Mouse (Mus musculus): Measurements from ENCODE around the gene Zmiz1.

Gene Zmiz1

GRCm38 (mm10) chr14:25559907-25560306, 100.9 kb downstream of the Zmiz1 start:
- no peak for DNase-seq (ENCODE audit: low spot score)

- no peak for DNase-seq (ENCODE audit: low spot score)
Measured at GRCm38 (mm10) chr14:25560841-25561240, 101.9 kb downstream of the Zmiz1 start.

- DNase-seq (ENCODE audit: low spot score), result no peak
Measured at GRCm38 (mm10) chr14:25561716-25562115, 102.7 kb downstream of the Zmiz1 start.

GRCm38 (mm10) chr14:25562447-25562846, 103.5 kb downstream of the Zmiz1 start:
- no peak for DNase-seq (ENCODE audit: low spot score)

- no peak for DNase-seq (ENCODE audit: low spot score)
Measured at GRCm38 (mm10) chr14:25562909-25563308, 103.9 kb downstream of the Zmiz1 start.

GRCm38 (mm10) chr14:25564577-25564976, 105.6 kb downstream of the Zmiz1 start:
- no peak for DNase-seq (ENCODE audit: low spot score)

- peak; percentile 91 for DNase-seq (ENCODE audit: low spot score)
Measured at GRCm38 (mm10) chr14:25565344-25566088, 106.5 kb downstream of the Zmiz1 start.

GRCm38 (mm10) chr14:25567245-25567644, 108.3 kb downstream of the Zmiz1 start:
- peak; percentile 77 for DNase-seq (ENCODE audit: low spot score)

- DNase-seq (ENCODE audit: low spot score), result no peak
Measured at GRCm38 (mm10) chr14:25567837-25568236, 108.9 kb downstream of the Zmiz1 start.

GRCm38 (mm10) chr14:25574047-25574870, 115.3 kb downstream of the Zmiz1 start:
- no peak for DNase-seq (ENCODE audit: low spot score)

- no peak for DNase-seq (ENCODE audit: low spot score)
Measured at GRCm38 (mm10) chr14:25576642-25577041, 117.7 kb downstream of the Zmiz1 start.

GRCm38 (mm10) chr14:25577431-25577830, 118.4 kb downstream of the Zmiz1 start:
- no peak for DNase-seq (ENCODE audit: low spot score)

- DNase-seq (ENCODE audit: low spot score), result no peak
Measured at GRCm38 (mm10) chr14:25579597-25579996, 120.6 kb downstream of the Zmiz1 start.

- DNase-seq (ENCODE audit: low spot score), result no peak
Measured at GRCm38 (mm10) chr14:25580397-25580796, 121.4 kb downstream of the Zmiz1 start.

GRCm38 (mm10) chr14:25582603-25583002, 123.6 kb downstream of the Zmiz1 start:
- no peak for DNase-seq (ENCODE audit: low spot score)

- DNase-seq (ENCODE audit: low spot score), result no peak
Measured at GRCm38 (mm10) chr14:25583899-25584298, 124.9 kb downstream of the Zmiz1 start.

GRCm38 (mm10) chr14:25585545-25586301, 126.7 kb downstream of the Zmiz1 start:
- peak; percentile 70 for DNase-seq (ENCODE audit: low spot score)

GRCm38 (mm10) chr14:25586846-25587486, 128.0 kb downstream of the Zmiz1 start:
- DNase-seq (ENCODE audit: low spot score), result no peak

GRCm38 (mm10) chr14:25587487-25588001, 128.6 kb downstream of the Zmiz1 start:
- peak; percentile 62 for DNase-seq (ENCODE audit: low spot score)

GRCm38 (mm10) chr14:25588156-25588555, 129.2 kb downstream of the Zmiz1 start:
- DNase-seq (ENCODE audit: low spot score), result no peak

All from layer of hippocampus, adult 11-12 months (tissue).